Mouse (Mus musculus): ENCODE measurements around the gene 1700003E16Rik. TPM values are rescaled to one million over a fixed set of nuclear protein-coding genes. Genes with fewer than 3 reads are reported as not detected.

Gene 1700003E16Rik
- polyA plus RNA-seq, 1 experiment from 2014 or later = 6.3 TPM

GRCm38 (mm10) chr6:83161921-83162641 lies 5.9 kb downstream of the 1700003E16Rik start:
- Histone ChIP-seq H3K4me2 (ENCODE audit: low read depth, low read length) (peak overlapping the region; percentile 85), H3K36me3 (ENCODE audit: control insufficient read depth, insufficient read depth, low read length) (no peaks in the 10 kb centered on the region), H3K4me1 (ENCODE audit: control insufficient read depth, insufficient read depth, low read length) (peaks cover 23% of the 10 kb centered on the region), H3K9ac (ENCODE audit: low read depth, low read length) (peak overlapping the region; percentile 61), H3K27ac (replicated peaks; ENCODE audit: low read depth, low read length) (no peak overlapping the region), H3K9me3 (ENCODE audit: control insufficient read depth, low read length) (no peaks in the 10 kb centered on the region), H3K4me3 (ENCODE audit: low read depth, low read length) (peak overlapping the region; percentile 45), H3K27me3 (replicated peaks; ENCODE audit: control insufficient read depth, insufficient read depth, low read length) (peaks cover 27% of the 10 kb centered on the region)
- under 1% methylated on average over 35 of the region's 49 CpGs for WGBS
- DNase-seq (ENCODE audit: low spot score) = no peak
- no peak for ATAC-seq (ENCODE audit: low read depth)

GRCm38 (mm10) chr6:83162701-83163100 lies 6.5 kb downstream of the 1700003E16Rik start:
- under 1% methylated on average over 8 of the region's 8 CpGs for WGBS
- Histone ChIP-seq H3K27ac (replicated peaks; ENCODE audit: low read depth, low read length) (no peak overlapping the region), H3K4me1 (ENCODE audit: control insufficient read depth, insufficient read depth, low read length) (peaks cover 24% of the 10 kb centered on the region), H3K4me3 (ENCODE audit: low read depth, low read length) (peak overlapping the region; percentile 45), H3K9me3 (ENCODE audit: control insufficient read depth, low read length) (no peaks in the 10 kb centered on the region), H3K9ac (ENCODE audit: low read depth, low read length) (peak overlapping the region; percentile 61), H3K27me3 (replicated peaks; ENCODE audit: control insufficient read depth, insufficient read depth, low read length) (peaks cover 27% of the 10 kb centered on the region), H3K4me2 (ENCODE audit: low read depth, low read length) (peak overlapping the region; percentile 85), H3K36me3 (ENCODE audit: control insufficient read depth, insufficient read depth, low read length) (no peaks in the 10 kb centered on the region)
- DNase-seq (ENCODE audit: low spot score) = peak; percentile 65
- ATAC-seq (ENCODE audit: low read depth) = no peak

GRCm38 (mm10) chr6:83165026-83165606 lies 8.9 kb downstream of the 1700003E16Rik start:
- 1% methylated on average over 6 of the region's 6 CpGs for WGBS
- ATAC-seq (ENCODE audit: low read depth) = peak; percentile 27; the same call in 1 of the 2 replicates

GRCm38 (mm10) chr6:83165607-83166242 lies 9.5 kb downstream of the 1700003E16Rik start, which contains the start of gene Dctn1:
Gene Dctn1, plus strand, starts transcription at chr6:83165920.
- H3K9me3 ChIP-seq (ENCODE audit: control insufficient read depth, low read length) = no peaks in the 10 kb centered on the region
- H3K36me3 ChIP-seq (ENCODE audit: control insufficient read depth, insufficient read depth, low read length) = no peaks in the 10 kb centered on the region
- H3K4me3 ChIP-seq (ENCODE audit: low read depth, low read length) = peak within 1 kb of the TSS; percentile 86
- whole genome bisulfite sequencing = 1% methylated on average over 37 of the region's 58 CpGs
- peaks cover 24% of the 10 kb centered on the region for H3K4me1 ChIP-seq (ENCODE audit: control insufficient read depth, insufficient read depth, low read length)
- H3K4me2 ChIP-seq (ENCODE audit: low read depth, low read length) = peak within 1 kb of the TSS; percentile 82
- ATAC-seq (ENCODE audit: low read depth) = peak; percentile 89
- H3K9ac ChIP-seq (ENCODE audit: low read depth, low read length) = peak within 1 kb of the TSS; percentile 87
- peaks cover 20% of the 10 kb centered on the region for H3K27me3 ChIP-seq (replicated peaks; ENCODE audit: control insufficient read depth, insufficient read depth, low read length)
- peak within 1 kb of the TSS; percentile 84 for H3K27ac ChIP-seq (replicated peaks; ENCODE audit: low read depth, low read length)
- peak; percentile 96 for DNase-seq (ENCODE audit: low spot score)

More at GRCm38 (mm10) chr6:83165026-83165606, 8.9 kb downstream of the 1700003E16Rik start:
- Histone ChIP-seq H3K27me3 (replicated peaks; ENCODE audit: control insufficient read depth, insufficient read depth, low read length) (peaks cover 26% of the 10 kb centered on the region), H3K4me2 (ENCODE audit: low read depth, low read length) (peak overlapping the region; percentile 82), H3K27ac (replicated peaks; ENCODE audit: low read depth, low read length) (peak overlapping the region; percentile 71; the same call in 1 of the 2 replicates), H3K4me1 (ENCODE audit: control insufficient read depth, insufficient read depth, low read length) (peaks cover 24% of the 10 kb centered on the region), H3K9ac (ENCODE audit: low read depth, low read length) (peak overlapping the region; percentile 87), H3K4me3 (ENCODE audit: low read depth, low read length) (peak overlapping the region; percentile 86), H3K9me3 (ENCODE audit: control insufficient read depth, low read length) (no peaks in the 10 kb centered on the region), H3K36me3 (ENCODE audit: control insufficient read depth, insufficient read depth, low read length) (no peaks in the 10 kb centered on the region)
- no peak for DNase-seq (ENCODE audit: low spot score)

GRCm38 (mm10) chr6:83166243-83166630 lies 10.0 kb downstream of the 1700003E16Rik start:
- Histone ChIP-seq H3K36me3 (ENCODE audit: control insufficient read depth, insufficient read depth, low read length) (no peaks in the 10 kb centered on the region), H3K4me3 (ENCODE audit: low read depth, low read length) (peak overlapping the region; percentile 86), H3K27ac (replicated peaks; ENCODE audit: low read depth, low read length) (peak overlapping the region; percentile 84; the same call in 1 of the 2 replicates), H3K9ac (ENCODE audit: low read depth, low read length) (peak overlapping the region; percentile 87), H3K9me3 (ENCODE audit: control insufficient read depth, low read length) (no peaks in the 10 kb centered on the region), H3K27me3 (replicated peaks; ENCODE audit: control insufficient read depth, insufficient read depth, low read length) (peaks cover 14% of the 10 kb centered on the region), H3K4me2 (ENCODE audit: low read depth, low read length) (peak overlapping the region; percentile 82), H3K4me1 (ENCODE audit: control insufficient read depth, insufficient read depth, low read length) (peaks cover 24% of the 10 kb centered on the region)
- DNase-seq (ENCODE audit: low spot score) (peak; percentile 38), ATAC-seq (ENCODE audit: low read depth) (peak; percentile 10; the same call in 1 of the 2 replicates)
- 2% methylated on average over 12 of the region's 12 CpGs for WGBS

- DNase-seq (ENCODE audit: low spot score) (no peak), ATAC-seq (ENCODE audit: low read depth) (no peak)
- Histone ChIP-seq H3K9me3 (ENCODE audit: control insufficient read depth, low read length) (no peaks in the 10 kb centered on the region), H3K36me3 (ENCODE audit: control insufficient read depth, insufficient read depth, low read length) (no peaks in the 10 kb centered on the region), H3K4me3 (ENCODE audit: low read depth, low read length) (no peak overlapping the region), H3K4me1 (ENCODE audit: control insufficient read depth, insufficient read depth, low read length) (peaks cover 12% of the 10 kb centered on the region; the same call in 1 of the 2 replicates), H3K27ac (replicated peaks; ENCODE audit: low read depth, low read length) (no peak overlapping the region), H3K27me3 (replicated peaks; ENCODE audit: control insufficient read depth, insufficient read depth, low read length) (no peaks in the 10 kb centered on the region), H3K4me2 (ENCODE audit: low read depth, low read length) (no peak overlapping the region), H3K9ac (ENCODE audit: low read depth, low read length) (no peak overlapping the region)
- 82% methylated on average over 5 of the region's 5 CpGs for WGBS
Observed at GRCm38 (mm10) chr6:83169872-83170271, 13.7 kb downstream of the 1700003E16Rik start.

- H3K36me3 ChIP-seq (ENCODE audit: control insufficient read depth, insufficient read depth, low read length) = 0 out of 2 replicates have a peak, but pooled peaks cover 3% of the 10 kb centered on the region
- H3K4me2 ChIP-seq (ENCODE audit: low read depth, low read length) = no peak overlapping the region
- no peak overlapping the region for H3K4me3 ChIP-seq (ENCODE audit: low read depth, low read length)
- no peak overlapping the region for H3K27ac ChIP-seq (replicated peaks; ENCODE audit: low read depth, low read length)
- peak overlapping the region; percentile 37; the same call in 1 of the 2 replicates for H3K9ac ChIP-seq (ENCODE audit: low read depth, low read length)
- no peaks in the 10 kb centered on the region for H3K27me3 ChIP-seq (replicated peaks; ENCODE audit: control insufficient read depth, insufficient read depth, low read length)
- no peaks in the 10 kb centered on the region for H3K9me3 ChIP-seq (ENCODE audit: control insufficient read depth, low read length)
- no peak for ATAC-seq (ENCODE audit: low read depth)
- 72% methylated on average over 5 of the region's 5 CpGs for WGBS
- H3K4me1 ChIP-seq (ENCODE audit: control insufficient read depth, insufficient read depth, low read length) = peaks cover 8% of the 10 kb centered on the region; the same call in 1 of the 2 replicates
- no peak for DNase-seq (ENCODE audit: low spot score)
Observed at GRCm38 (mm10) chr6:83171063-83171462, 14.9 kb downstream of the 1700003E16Rik start.

GRCm38 (mm10) chr6:83172240-83172920 lies 16.2 kb downstream of the 1700003E16Rik start:
- ATAC-seq (ENCODE audit: low read depth) = no peak
- no peak overlapping the region for H3K27ac ChIP-seq (replicated peaks; ENCODE audit: low read depth, low read length)
- no peak for DNase-seq (ENCODE audit: low spot score)
- H3K9me3 ChIP-seq (ENCODE audit: control insufficient read depth, low read length) = no peaks in the 10 kb centered on the region
- no peak overlapping the region for H3K4me2 ChIP-seq (ENCODE audit: low read depth, low read length)
- no peak overlapping the region for H3K4me3 ChIP-seq (ENCODE audit: low read depth, low read length)
- WGBS = 63% methylated on average over 9 of the region's 9 CpGs
- no peaks in the 10 kb centered on the region for H3K27me3 ChIP-seq (replicated peaks; ENCODE audit: control insufficient read depth, insufficient read depth, low read length)
- 0 out of 2 replicates have a peak, but pooled peaks cover 5% of the 10 kb centered on the region for H3K36me3 ChIP-seq (ENCODE audit: control insufficient read depth, insufficient read depth, low read length)
- no peaks in the 10 kb centered on the region for H3K4me1 ChIP-seq (ENCODE audit: control insufficient read depth, insufficient read depth, low read length)
- 0 out of 2 replicates have a peak overlapping the region, but pooled peaks have one; percentile 8 for H3K9ac ChIP-seq (ENCODE audit: low read depth, low read length)

Data from embryonic facial prominence, embryonic 14.5 days (tissue).